Mouse (Mus musculus): ENCODE measurements around the gene Nptx1. TPM values are rescaled to one million over a fixed set of nuclear protein-coding genes. Genes with fewer than 3 reads are reported as not detected.

The Nptx1 gene
- polyA plus RNA-seq, 1 experiment from 2014 or later: 0.59 TPM

- no peaks in the 10 kb centered on the region for H3K36me3 ChIP-seq
- no peak overlapping the region for H3K27ac ChIP-seq
- no peak overlapping the region for H3K4me2 ChIP-seq
- H3K4me1 ChIP-seq: peaks cover 6% of the 10 kb centered on the region; the same call in 1 of the 2 replicates
- H3K27me3 ChIP-seq (replicated peaks): peaks cover 6% of the 10 kb centered on the region
- no peak overlapping the region for H3K9ac ChIP-seq
- H3K9me3 ChIP-seq: no peaks in the 10 kb centered on the region
- no peak overlapping the region for H3K4me3 ChIP-seq (replicated peaks)
- 85% methylated on average over 1 of the region's 1 CpGs for WGBS
- no peak for ATAC-seq (ENCODE audit: insufficient read depth, low FRiP score, low read depth)
These were observed 28.2 kb downstream of the Nptx1 start for GRCm38 (mm10) chr11:119519387-119519786.

GRCm38 (mm10) chr11:119516677-119517361 is 30.7 kb downstream of the Nptx1 start:
- H3K4me3 ChIP-seq (replicated peaks): no peak overlapping the region
- no peak overlapping the region for H3K4me2 ChIP-seq
- no peak overlapping the region for H3K27ac ChIP-seq
- H3K9ac ChIP-seq: no peak overlapping the region
- peaks cover 6% of the 10 kb centered on the region; the same call in 1 of the 2 replicates for H3K4me1 ChIP-seq
- peaks cover 15% of the 10 kb centered on the region for H3K27me3 ChIP-seq (replicated peaks)
- 64% methylated on average over 12 of the region's 12 CpGs for WGBS
- ATAC-seq (ENCODE audit: insufficient read depth, low FRiP score, low read depth): no peak
- H3K36me3 ChIP-seq: no peaks in the 10 kb centered on the region
- H3K9me3 ChIP-seq: no peaks in the 10 kb centered on the region

GRCm38 (mm10) chr11:119515823-119516676 is 31.5 kb downstream of the Nptx1 start:
- WGBS: 79% methylated on average over 16 of the region's 16 CpGs
- Histone ChIP-seq H3K36me3 (no peaks in the 10 kb centered on the region), H3K4me1 (peaks cover 6% of the 10 kb centered on the region; the same call in 1 of the 2 replicates), H3K9me3 (no peaks in the 10 kb centered on the region), H3K27ac (no peak overlapping the region), H3K9ac (no peak overlapping the region), H3K27me3 (replicated peaks) (peaks cover 15% of the 10 kb centered on the region), H3K4me3 (replicated peaks) (no peak overlapping the region), H3K4me2 (no peak overlapping the region)
- no peak for ATAC-seq (ENCODE audit: insufficient read depth, low FRiP score, low read depth)

- Histone ChIP-seq H3K36me3 (no peaks in the 10 kb centered on the region), H3K4me1 (peaks cover 6% of the 10 kb centered on the region; the same call in 1 of the 2 replicates), H3K27ac (no peak overlapping the region), H3K4me2 (peak overlapping the region; percentile 40), H3K4me3 (replicated peaks) (no peak overlapping the region), H3K27me3 (replicated peaks) (peaks cover 15% of the 10 kb centered on the region), H3K9ac (no peak overlapping the region), H3K9me3 (no peaks in the 10 kb centered on the region)
- ATAC-seq (ENCODE audit: insufficient read depth, low FRiP score, low read depth): peak; percentile 16; the same call in 1 of the 2 replicates
- 4% methylated on average over 21 of the region's 21 CpGs for WGBS
These were observed 32.5 kb downstream of the Nptx1 start for GRCm38 (mm10) chr11:119514967-119515636.

- 0 out of 2 replicates have a peak, but pooled peaks cover 2% of the 10 kb centered on the region for H3K36me3 ChIP-seq
- H3K9ac ChIP-seq: no peak overlapping the region
- 48% methylated on average over 16 of the region's 16 CpGs for WGBS
- no peak for ATAC-seq (ENCODE audit: insufficient read depth, low FRiP score, low read depth)
- no peak overlapping the region for H3K4me2 ChIP-seq
- H3K4me1 ChIP-seq: peaks cover 6% of the 10 kb centered on the region; the same call in 1 of the 2 replicates
- H3K27ac ChIP-seq: no peak overlapping the region
- H3K9me3 ChIP-seq: no peaks in the 10 kb centered on the region
- H3K27me3 ChIP-seq (replicated peaks): peaks cover 15% of the 10 kb centered on the region
- no peak overlapping the region for H3K4me3 ChIP-seq (replicated peaks)
These were observed 33.3 kb downstream of the Nptx1 start for GRCm38 (mm10) chr11:119514108-119514860.

- WGBS: 27% methylated on average over 9 of the region's 9 CpGs
- peaks cover 6% of the 10 kb centered on the region; the same call in 1 of the 2 replicates for H3K4me1 ChIP-seq
- no peak for ATAC-seq (ENCODE audit: insufficient read depth, low FRiP score, low read depth)
These were observed 34.4 kb downstream of the Nptx1 start for GRCm38 (mm10) chr11:119513038-119513659.

GRCm38 (mm10) chr11:119509165-119509776 is 38.3 kb downstream of the Nptx1 start:
- Histone ChIP-seq H3K9ac (no peak overlapping the region), H3K27me3 (replicated peaks) (peaks cover 8% of the 10 kb centered on the region; the same call in 1 of the 2 replicates), H3K4me2 (no peak overlapping the region), H3K4me3 (replicated peaks) (no peak overlapping the region), H3K9me3 (no peaks in the 10 kb centered on the region), H3K4me1 (no peaks in the 10 kb centered on the region), H3K27ac (no peak overlapping the region), H3K36me3 (peaks cover 18% of the 10 kb centered on the region)
- ATAC-seq (ENCODE audit: insufficient read depth, low FRiP score, low read depth): no peak
- 68% methylated on average over 5 of the region's 5 CpGs for WGBS

More at GRCm38 (mm10) chr11:119513038-119513659, 34.4 kb downstream of the Nptx1 start:
- Histone ChIP-seq H3K27me3 (replicated peaks) (peaks cover 15% of the 10 kb centered on the region), H3K36me3 (peaks cover 6% of the 10 kb centered on the region; the same call in 1 of the 2 replicates), H3K9me3 (no peaks in the 10 kb centered on the region), H3K9ac (no peak overlapping the region), H3K4me2 (no peak overlapping the region), H3K27ac (no peak overlapping the region), H3K4me3 (replicated peaks) (no peak overlapping the region)

- 84% methylated on average over 8 of the region's 8 CpGs for WGBS
- ATAC-seq (ENCODE audit: insufficient read depth, low FRiP score, low read depth): no peak
- Histone ChIP-seq H3K4me1 (no peaks in the 10 kb centered on the region), H3K4me2 (no peak overlapping the region), H3K27ac (no peak overlapping the region), H3K9ac (no peak overlapping the region), H3K4me3 (replicated peaks) (no peak overlapping the region), H3K9me3 (no peaks in the 10 kb centered on the region), H3K27me3 (replicated peaks) (no peaks in the 10 kb centered on the region), H3K36me3 (peaks cover 28% of the 10 kb centered on the region)
These were observed 39.8 kb downstream of the Nptx1 start for GRCm38 (mm10) chr11:119507772-119508171.

- ATAC-seq (ENCODE audit: insufficient read depth, low FRiP score, low read depth): no peak
- no peak overlapping the region for H3K4me3 ChIP-seq (replicated peaks)
- 75% methylated on average over 4 of the region's 4 CpGs for WGBS
- H3K4me2 ChIP-seq: no peak overlapping the region
- H3K9me3 ChIP-seq: no peaks in the 10 kb centered on the region
- peaks cover 28% of the 10 kb centered on the region for H3K36me3 ChIP-seq
- no peaks in the 10 kb centered on the region for H3K4me1 ChIP-seq
- no peak overlapping the region for H3K27ac ChIP-seq
- no peak overlapping the region for H3K9ac ChIP-seq
- H3K27me3 ChIP-seq (replicated peaks): no peaks in the 10 kb centered on the region
These were observed 41.2 kb downstream of the Nptx1 start for GRCm38 (mm10) chr11:119506386-119506785.

GRCm38 (mm10) chr11:119503675-119504074 is 43.9 kb downstream of the Nptx1 start:
- no peaks in the 10 kb centered on the region for H3K9me3 ChIP-seq
- H3K4me2 ChIP-seq: no peak overlapping the region
- H3K4me3 ChIP-seq (replicated peaks): no peak overlapping the region
- ATAC-seq (ENCODE audit: insufficient read depth, low FRiP score, low read depth): peak; percentile 67; the same call in 1 of the 2 replicates
- H3K36me3 ChIP-seq: peaks cover 27% of the 10 kb centered on the region
- H3K27me3 ChIP-seq (replicated peaks): no peaks in the 10 kb centered on the region
- no peaks in the 10 kb centered on the region for H3K4me1 ChIP-seq
- H3K9ac ChIP-seq: no peak overlapping the region
- H3K27ac ChIP-seq: no peak overlapping the region
